Mouse (Mus musculus): ENCODE measurements around the gene Olfml2a. TPM values are rescaled to one million over a fixed set of nuclear protein-coding genes. Genes with fewer than 3 reads are reported as not detected.
A peak's percentile ranks its signal among the peaks of the same experiment; 100 is the strongest.

Gene Olfml2a
- total RNA-seq, 2 experiments from 2014 or later = 6.3 to 12.2 TPM

- DNase-seq (ENCODE audit: low spot score in 2 of 2) = no peak
Measured at GRCm38 (mm10) chr2:38936721-38937378, 5.1 kb downstream of the Olfml2a start.

GRCm38 (mm10) chr2:38937396-38937795 lies 5.6 kb downstream of the Olfml2a start:
- DNase-seq (ENCODE audit: low spot score in 2 of 2) = no peak

- no peak for DNase-seq (ENCODE audit: low spot score in 2 of 2)
Measured at GRCm38 (mm10) chr2:38938007-38938406, 6.2 kb downstream of the Olfml2a start.

GRCm38 (mm10) chr2:38939047-38939446 lies 7.3 kb downstream of the Olfml2a start:
- DNase-seq (ENCODE audit: low spot score in 2 of 2) = no peak

- DNase-seq (ENCODE audit: low spot score in 2 of 2) = peak in 1 of 2 experiments; percentile 19
Measured at GRCm38 (mm10) chr2:38941426-38941825, 9.6 kb downstream of the Olfml2a start.

- peak in 1 of 2 experiments; percentile 10 for DNase-seq (ENCODE audit: low spot score in 2 of 2)
Measured at GRCm38 (mm10) chr2:38941898-38942297, 10.1 kb downstream of the Olfml2a start.

- DNase-seq (ENCODE audit: low spot score in 2 of 2) = no peak
Measured at GRCm38 (mm10) chr2:38943161-38943560, 11.4 kb downstream of the Olfml2a start.

- no peak for DNase-seq (ENCODE audit: low spot score in 2 of 2)
Measured at GRCm38 (mm10) chr2:38943977-38944376, 12.2 kb downstream of the Olfml2a start.

- DNase-seq (ENCODE audit: low spot score in 2 of 2) = peak in 1 of 2 experiments; percentile 24
Measured at GRCm38 (mm10) chr2:38944460-38945161, 12.8 kb downstream of the Olfml2a start.

- DNase-seq (ENCODE audit: low spot score in 2 of 2) = no peak
Measured at GRCm38 (mm10) chr2:38947566-38947965, 15.8 kb downstream of the Olfml2a start.

GRCm38 (mm10) chr2:38950281-38950719 lies 18.5 kb downstream of the Olfml2a start:
- DNase-seq (ENCODE audit: low spot score in 2 of 2) = peak; percentile 82 to 89

- peak; percentile 55 to 57 for DNase-seq (ENCODE audit: low spot score in 2 of 2)
Measured at GRCm38 (mm10) chr2:38953152-38953883, 21.5 kb downstream of the Olfml2a start.

GRCm38 (mm10) chr2:38956062-38956461 lies 24.3 kb downstream of the Olfml2a start:
- DNase-seq (ENCODE audit: low spot score in 2 of 2) = no peak

- no peak for DNase-seq (ENCODE audit: low spot score in 2 of 2)
Measured at GRCm38 (mm10) chr2:38957671-38958223, 26.0 kb downstream of the Olfml2a start.

GRCm38 (mm10) chr2:38964198-38964597 lies 32.4 kb downstream of the Olfml2a start:
- DNase-seq (ENCODE audit: low spot score in 2 of 2) = no peak

- DNase-seq (ENCODE audit: low spot score in 2 of 2) = no peak
Measured at GRCm38 (mm10) chr2:38969650-38970049, 37.9 kb downstream of the Olfml2a start.

GRCm38 (mm10) chr2:38970057-38970456 lies 38.3 kb downstream of the Olfml2a start:
- no peak for DNase-seq (ENCODE audit: low spot score in 2 of 2)

GRCm38 (mm10) chr2:38973223-38973622 lies 41.4 kb downstream of the Olfml2a start:
- DNase-seq (ENCODE audit: low spot score in 2 of 2) = no peak

GRCm38 (mm10) chr2:38973701-38974100 lies 41.9 kb downstream of the Olfml2a start:
- peak in 1 of 2 experiments; percentile 41 for DNase-seq (ENCODE audit: low spot score in 2 of 2)

GRCm38 (mm10) chr2:38974171-38974570 lies 42.4 kb downstream of the Olfml2a start:
- DNase-seq (ENCODE audit: low spot score in 2 of 2) = no peak

- no peak for DNase-seq (ENCODE audit: low spot score in 2 of 2)
Measured at GRCm38 (mm10) chr2:38975181-38975580, 43.4 kb downstream of the Olfml2a start.

Data from adrenal gland, adult 18-20 months (tissue).